Mouse (Mus musculus) myocyte (in vitro differentiated cells): ENCODE data around the gene Lrp1.

Source experiments
- MAX ChIP-seq: IDR thresholded peaks from one replicate; pipeline ENCODE4 v1.6.1; 2011; ENCODE audit warnings: low read depth, mild to moderate bottlenecking, control low read depth
- MYOD1 ChIP-seq, 3 experiments: IDR thresholded peaks; one replicate each; pipeline ENCODE4 v1.6.1; 2011; ENCODE audit warnings: control low read depth in 2 of 3, low read depth in 2 of 3, mild to moderate bottlenecking in 2 of 3, moderate library complexity in 1 of 3; ENCODE audit not compliant: insufficient read length in 2 of 3, control insufficient read depth in 1 of 3
- POLR2A ChIP-seq: IDR thresholded peaks from one replicate; pipeline ENCODE4 v1.6.1; 2011; ENCODE audit warnings: low read depth, mild to moderate bottlenecking, control low read depth, moderate library complexity; ENCODE audit not compliant: insufficient read length
- POLR2AphosphoS2 ChIP-seq: IDR thresholded peaks from one replicate; pipeline ENCODE4 v1.6.1; 2011; ENCODE audit warnings: low read depth, control low read depth; ENCODE audit not compliant: insufficient read length

DNA sequence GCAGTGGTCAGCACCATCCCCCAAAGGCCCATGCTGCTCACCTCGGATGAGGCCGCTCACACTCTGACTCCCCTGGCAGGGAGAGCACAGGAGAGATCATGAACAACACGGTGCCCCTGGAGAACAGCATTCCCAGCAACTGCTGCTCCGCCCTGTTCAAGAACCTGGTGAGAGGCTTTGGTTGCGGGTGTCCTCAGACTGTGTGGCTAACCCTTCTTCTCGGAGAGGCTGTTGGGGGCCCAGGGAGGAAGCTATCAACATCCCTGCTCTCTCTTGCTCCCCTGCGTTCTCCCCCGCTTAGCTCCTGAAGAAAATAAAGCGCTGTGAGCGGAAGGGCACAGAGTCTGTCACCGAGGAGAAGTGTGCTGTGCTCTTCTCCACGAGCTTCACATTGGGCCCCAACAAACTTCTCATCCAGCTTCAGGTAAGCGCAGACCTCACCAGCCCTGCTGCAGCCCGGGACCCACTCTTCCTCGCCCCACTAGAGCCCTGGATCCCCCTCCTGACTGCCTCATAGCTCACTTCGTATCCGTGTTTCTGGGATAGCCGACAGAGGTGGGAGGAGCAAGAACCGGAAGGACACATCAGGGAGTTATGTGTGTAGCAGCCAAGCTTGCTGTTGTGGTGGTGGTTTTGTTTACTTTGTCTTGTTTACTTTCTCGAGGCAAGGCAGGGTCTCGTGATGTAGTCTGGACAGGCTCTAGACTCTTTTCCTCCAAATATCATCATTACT is 32.1 kb upstream of the Lrp1 start:
- TF ChIP-seq POLR2A (no peak), MYOD1 (IDR thresholded peaks at IDR 0.05; ENCODE audit: control insufficient read depth in 1 of 3, insufficient read length in 2 of 3, low read depth in 2 of 3) (no peak), POLR2AphosphoS2 (no peak), MAX (no peak)
